Comparison of ENCODE assay signal across 21 mouse cellular contexts in the genomic region with DNA sequence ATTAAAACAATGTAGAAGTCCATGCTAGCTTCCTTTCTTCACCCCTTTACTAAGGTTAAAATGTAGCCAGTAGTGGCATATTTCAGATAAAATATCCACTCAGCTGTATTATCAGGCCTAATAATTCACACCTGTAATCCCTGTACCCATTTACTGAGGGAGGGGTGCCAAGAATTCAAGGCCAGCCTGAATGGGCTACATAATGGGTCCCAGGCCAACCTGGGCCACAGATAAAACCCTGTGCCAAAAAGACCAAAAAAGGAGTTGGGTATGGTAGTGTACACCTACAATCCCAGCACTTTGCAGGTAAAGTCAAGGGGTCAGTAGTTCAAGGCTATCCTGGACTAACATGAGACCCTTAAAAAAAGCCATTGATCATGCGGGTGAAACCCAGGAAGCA. TPM values are rescaled to one million over a fixed set of nuclear protein-coding genes. Genes with fewer than 3 reads are reported as not detected.
DNase-seq lines count a peak whose midpoint lies in the region; ATAC-seq and TF ChIP-seq lines count a peak whose summit lies in the region.
"Had no signal": no experiment of that assay in that cellular context is flagged by ENCODE, and none has a peak within 500 bp of the region (broad histone marks: within the 10 kb centered on the region; RNA-seq: fewer than 3 reads in every experiment).

No protein-coding gene starts in this region.

- TF ChIP-seq CTCF in kidney, adult 2 months (conservative IDR thresholded peaks at IDR 0.05; ENCODE audit: insufficient read depth, insufficient read length, low read depth, low read length), result no peak

- no peaks in the 10 kb centered on the region for H3K27me3 ChIP-seq in kidney, adult 2 months (replicated peaks; ENCODE audit: control insufficient read depth, insufficient read depth, low read length)
- no peaks in the 10 kb centered on the region; the same call in 1 of the 2 replicates for H3K27me3 ChIP-seq in midbrain, embryonic 11.5 days (ENCODE audit: control insufficient read depth, insufficient read depth, low read length)
- peaks cover 5% of the 10 kb centered on the region; the same call in 1 of the 2 replicates for H3K27me3 ChIP-seq in midbrain, embryonic 13.5 days
- H3K27me3 ChIP-seq: embryonic facial prominence, embryonic 12.5 days; forebrain, embryonic 13.5 days; forebrain, embryonic 15.5 days; Patski had no signal

- ATAC-seq in midbrain, embryonic 11.5 days (ENCODE audit: low FRiP score), result no peak
- ATAC-seq in midbrain, embryonic 13.5 days, result no peak
- ATAC-seq: forebrain, embryonic 13.5 days; forebrain, embryonic 15.5 days; forebrain, postnatal 0 days; Patski had no signal

- 84% methylated on average over 1 of the region's 1 CpGs for WGBS in kidney, adult 2 months
- 85% methylated on average over 1 of the region's 1 CpGs for WGBS in midbrain, embryonic 11.5 days
- WGBS in midbrain, embryonic 13.5 days, result 96% methylated on average over 1 of the region's 1 CpGs

- no peaks in the 10 kb centered on the region for H3K9me3 ChIP-seq in midbrain, embryonic 11.5 days (ENCODE audit: control insufficient read depth, low read length)
- no peaks in the 10 kb centered on the region for H3K9me3 ChIP-seq in midbrain, embryonic 13.5 days
- H3K9me3 ChIP-seq: embryonic facial prominence, embryonic 10.5 days; embryonic facial prominence, embryonic 12.5 days; forebrain, embryonic 13.5 days; forebrain, embryonic 15.5 days; G1E had no signal

- H3K36me3 ChIP-seq in kidney, adult 2 months (ENCODE audit: control insufficient read depth, insufficient read depth, low read length), result peaks cover 1% of the 10 kb centered on the region; the same call in 1 of the 2 replicates
- no peaks in the 10 kb centered on the region for H3K36me3 ChIP-seq in midbrain, embryonic 11.5 days (ENCODE audit: control insufficient read depth, insufficient read depth, low read length)
- no peaks in the 10 kb centered on the region for H3K36me3 ChIP-seq in midbrain, embryonic 13.5 days
- H3K36me3 ChIP-seq: embryonic facial prominence, embryonic 10.5 days; embryonic facial prominence, embryonic 12.5 days; forebrain, embryonic 15.5 days; G1E had no signal

- no peak overlapping the region for H3K4me3 ChIP-seq in kidney, adult 2 months (ENCODE audit: insufficient read depth, low read depth, low read length)
- no peak overlapping the region for H3K4me3 ChIP-seq in midbrain, embryonic 11.5 days (ENCODE audit: low read depth, low read length)
- no peak overlapping the region for H3K4me3 ChIP-seq in midbrain, embryonic 13.5 days (replicated peaks)
- H3K4me3 ChIP-seq: embryonic facial prominence, embryonic 10.5 days; embryonic facial prominence, embryonic 12.5 days; forebrain, embryonic 13.5 days; forebrain, embryonic 15.5 days had no signal

- H3K4me1 ChIP-seq in kidney, adult 2 months (ENCODE audit: control insufficient read depth, insufficient read depth, low read length), result peaks cover 25% of the 10 kb centered on the region
- peaks cover 8% of the 10 kb centered on the region; the same call in 1 of the 2 replicates for H3K4me1 ChIP-seq in midbrain, embryonic 11.5 days (ENCODE audit: control insufficient read depth, insufficient read depth, low read length)
- H3K4me1 ChIP-seq in midbrain, embryonic 13.5 days (replicated peaks), result peaks cover 13% of the 10 kb centered on the region
- H3K4me1 ChIP-seq: embryonic facial prominence, embryonic 10.5 days; embryonic facial prominence, embryonic 12.5 days; forebrain, embryonic 15.5 days had no signal

- no peak overlapping the region for H3K4me2 ChIP-seq in midbrain, embryonic 11.5 days
- no peak overlapping the region for H3K4me2 ChIP-seq in midbrain, embryonic 13.5 days (replicated peaks)
- H3K4me2 ChIP-seq: embryonic facial prominence, embryonic 12.5 days; forebrain, embryonic 13.5 days; forebrain, embryonic 15.5 days had no signal

- TF ChIP-seq POLR2A in kidney, adult 2 months (IDR thresholded peaks at IDR 0.05; ENCODE audit: low read depth, low read length), result no peak

- peak overlapping the region; percentile 75; the same call in 1 of the 2 replicates for H3K27ac ChIP-seq in kidney, adult 2 months (ENCODE audit: insufficient read depth, low read depth, low read length)
- H3K27ac ChIP-seq in midbrain, embryonic 11.5 days (ENCODE audit: low read depth, low read length), result no peak overlapping the region
- H3K27ac ChIP-seq in midbrain, embryonic 13.5 days, result no peak overlapping the region
- H3K27ac ChIP-seq: embryonic facial prominence, embryonic 10.5 days; embryonic facial prominence, embryonic 12.5 days; forebrain, embryonic 13.5 days; forebrain, embryonic 15.5 days had no signal

- no peak overlapping the region for H3K9ac ChIP-seq in midbrain, embryonic 11.5 days (ENCODE audit: low read length)
- no peak overlapping the region for H3K9ac ChIP-seq in midbrain, embryonic 13.5 days (replicated peaks)
- H3K9ac ChIP-seq: embryonic facial prominence, embryonic 12.5 days; forebrain, embryonic 13.5 days; forebrain, embryonic 15.5 days; forebrain, postnatal 0 days had no signal

- DNase-seq in kidney, adult 2 months, result peak; percentile 50
- DNase-seq in kidney, postnatal 36 days, result no peak
- peak; percentile 41 for DNase-seq in midbrain, embryonic 11.5 days (ENCODE audit: low spot score, missing footprints)
- DNase-seq in R1 (ENCODE audit: low read depth, low spot score), result peak; percentile 38
- DNase-seq in cerebellum, postnatal 10 days, result no peak
- DNase-seq: adrenal gland, adult 2 months; adrenal gland, postnatal 10 days; adrenal gland, postnatal 25 days; cerebellum, adult 11 months; cerebellum, adult 18-20 months; cerebellum, adult 8-10 months; cerebellum, adult 9-11 months; cerebellum, postnatal 25 days; forebrain, postnatal 0 days had no signal

RNA-seq across cellular contexts. Expression of a gene that starts 9.3 kb away (rescaled TPM):
- polyA plus RNA-seq in kidney, adult 2 months (2012; rRNA removed), result 283 and 389 TPM in 2 replicates
- polyA plus RNA-seq in midbrain, embryonic 11.5 days (2014; fragmentation: Nextera tagmentation; extraction: Ambion mirVana), result 5.0 and 5.6 TPM in 2 replicates
- 2.2 and 3.7 TPM in 2 replicates for polyA plus RNA-seq in midbrain, embryonic 13.5 days (2015; fragmentation: Nextera tagmentation; extraction: Ambion mirVana)
- polyA plus RNA-seq: G1E had no signal

Comparison
In these comparisons a context has a peak if more than half of its experiments do, and no peak if none do; other contexts are left out.
1. DNase-seq: peak in kidney, adult 2 months (single experiment), midbrain, embryonic 11.5 days (single experiment) and R1 (single experiment); none in kidney, postnatal 36 days (0 of 2) and cerebellum, postnatal 10 days (0 of 2).
2. RNA of a gene that starts 9.3 kb away (polyA plus RNA-seq): 283 to 389 TPM in kidney, adult 2 months; 5.0 to 5.6 TPM in midbrain, embryonic 11.5 days and 2.2 to 3.7 TPM in midbrain, embryonic 13.5 days; every median in the first group is over 10 times any median in the second.